Mouse (Mus musculus) myocyte (in vitro differentiated cells): ENCODE measurements around the gene Cdkn1b. TPM values are rescaled to one million over a fixed set of nuclear protein-coding genes. Genes with fewer than 3 reads are reported as not detected.

ENCODE experiments used
- H3K27me3 ChIP-seq: one replicate; pipeline ENCODE4 v1.6.1; 2011; ENCODE audit not compliant: control insufficient read depth, insufficient read depth, insufficient read length
- H3K36me3 ChIP-seq: one replicate; pipeline ENCODE4 v1.6.1; 2011; ENCODE audit not compliant: control insufficient read depth, insufficient read depth
- H3K4me2 ChIP-seq: one replicate; pipeline ENCODE4 v1.6.1; 2011; ENCODE audit warnings: low read depth, control low read depth
- H3K4me3 ChIP-seq: one replicate; pipeline ENCODE4 v1.5.1; 2011; ENCODE audit warnings: mild to moderate bottlenecking, control low read depth, moderate library complexity
- H3K79me2 ChIP-seq: one replicate; pipeline ENCODE4 v1.6.1; 2011; ENCODE audit not compliant: control insufficient read depth, insufficient read depth
- H3ac ChIP-seq: one replicate; pipeline ENCODE4 v1.6.1; 2011; ENCODE audit not compliant: control insufficient read depth, insufficient read length
- E2F4 ChIP-seq: IDR thresholded peaks from one replicate; pipeline ENCODE4 v1.6.1; 2011; ENCODE audit warnings: mild to moderate bottlenecking, control low read depth, moderate library complexity; ENCODE audit not compliant: insufficient read depth
- MYOD1 ChIP-seq, 3 experiments: IDR thresholded peaks; one replicate each; pipeline ENCODE4 v1.6.1; 2011; ENCODE audit warnings: control low read depth in 2 of 3, low read depth in 2 of 3, mild to moderate bottlenecking in 2 of 3, moderate library complexity in 1 of 3; ENCODE audit not compliant: insufficient read length in 2 of 3, control insufficient read depth in 1 of 3
- POLR2A ChIP-seq: IDR thresholded peaks from one replicate; pipeline ENCODE4 v1.6.1; 2011; ENCODE audit warnings: low read depth, mild to moderate bottlenecking, control low read depth, moderate library complexity; ENCODE audit not compliant: insufficient read length
- SRF ChIP-seq: IDR thresholded peaks from one replicate; pipeline ENCODE4 v1.6.1; 2011; ENCODE audit warnings: low read depth; ENCODE audit not compliant: control insufficient read depth, insufficient read length
- USF1 ChIP-seq: IDR thresholded peaks from one replicate; pipeline ENCODE4 v1.6.1; 2011; ENCODE audit warnings: low read depth, mild to moderate bottlenecking, control low read depth, moderate library complexity
- polyA plus RNA-seq: library from polyadenylated mRNA; unstranded; fragments of >200 nt; fragmentation: generic; extraction: Trizol; gene quantifications from one replicate; pipeline ENCODE4 v1.2.1, GENCODE M21; 2012; ENCODE audit warnings: missing spikeins

Cdkn1b gene
- polyA plus RNA-seq, 1 experiment: 27.7 TPM

DNA sequence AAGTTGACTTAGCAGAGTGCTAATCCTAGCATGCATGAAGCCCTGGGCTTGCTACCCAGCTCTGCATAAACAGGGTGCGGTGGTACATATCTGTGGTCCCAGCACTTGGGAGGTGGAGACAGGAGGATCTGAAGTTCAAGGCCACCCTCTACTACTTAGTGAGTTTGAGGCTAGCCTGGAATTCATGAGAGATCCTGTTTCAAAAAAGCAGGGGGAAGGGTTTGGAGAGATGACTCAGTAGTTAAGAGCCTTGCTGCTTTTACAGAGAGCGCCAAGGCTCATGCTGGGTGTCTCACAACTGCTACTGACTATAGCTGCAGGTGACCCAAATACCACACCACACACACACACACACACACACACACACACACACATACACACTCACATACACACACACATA, 49.3 kb downstream of the Cdkn1b start:
- Histone ChIP-seq H3K79me2 (no peaks in the 10 kb centered on the region), H3ac (no peak overlapping the region), H3K4me2 (no peak overlapping the region), H3K27me3 (no peaks in the 10 kb centered on the region), H3K36me3 (no peaks in the 10 kb centered on the region), H3K4me3 (no peak overlapping the region)
- TF ChIP-seq USF1 (no peak), POLR2A (no peak), SRF (no peak)

DNA sequence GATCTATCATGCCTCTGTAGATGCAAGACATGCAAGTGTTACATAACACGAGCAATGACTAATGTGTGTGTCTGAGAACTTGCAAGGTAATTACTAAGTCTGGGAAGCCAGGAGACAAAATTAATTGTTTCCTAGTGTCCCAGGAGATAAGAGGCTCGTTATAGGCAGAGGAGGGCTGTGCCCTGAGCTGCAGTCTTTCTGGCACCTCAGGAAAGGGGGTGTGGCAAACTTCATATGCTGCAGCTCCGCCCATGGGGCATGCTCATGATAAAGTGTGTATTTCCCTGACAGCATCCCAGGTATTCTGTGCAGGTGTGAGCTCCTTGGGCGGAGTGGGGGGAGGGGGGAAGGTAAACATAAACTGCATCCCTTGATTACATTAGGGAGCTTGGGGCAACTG, 51.9 kb downstream of the Cdkn1b start:
- H3K36me3 ChIP-seq: no peaks in the 10 kb centered on the region
- H3K4me3 ChIP-seq: no peak overlapping the region
- no peak overlapping the region for H3K4me2 ChIP-seq
- no peak for TF ChIP-seq E2F4
- TF ChIP-seq MYOD1 (IDR thresholded peaks at IDR 0.05; ENCODE audit: control insufficient read depth in 1 of 3, insufficient read length in 2 of 3, low read depth in 2 of 3): no peak
- no peaks in the 10 kb centered on the region for H3K27me3 ChIP-seq
- no peak overlapping the region for H3ac ChIP-seq
- no peaks in the 10 kb centered on the region for H3K79me2 ChIP-seq

Other genes with a start within 250 kb of the Cdkn1b start
- 4.8 TPM for gene Dusp16, start 127.8 kb upstream of the Cdkn1b start, polyA plus RNA-seq
- gene Crebl2, start 90.2 kb upstream of the Cdkn1b start, polyA plus RNA-seq: 1.5 TPM
- gene Gpr19, start 21.8 kb upstream of the Cdkn1b start, polyA plus RNA-seq: 2.2 TPM
- 0.12 TPM for gene Apold1, start 61.3 kb downstream of the Cdkn1b start, polyA plus RNA-seq
- 53.6 TPM for gene Ddx47, start 91.2 kb downstream of the Cdkn1b start, polyA plus RNA-seq
- gene Gprc5a, start 145.2 kb downstream of the Cdkn1b start, polyA plus RNA-seq: 10.8 TPM
- 0.89 TPM for gene Gprc5d, start 197.9 kb downstream of the Cdkn1b start, polyA plus RNA-seq